ENCODE assay signal across 15 mouse cellular contexts in genomic region chr2:77777047-77777686, GRCm38 (mm10). TPM values are rescaled to one million over a fixed set of nuclear protein-coding genes. Genes with fewer than 3 reads are reported as not detected.
DNase-seq lines count a peak whose midpoint lies in the region; ATAC-seq and TF ChIP-seq lines count a peak whose summit lies in the region.
"Had no signal": no experiment of that assay in that cellular context is flagged by ENCODE, and none has a peak within 500 bp of the region (broad histone marks: within the 10 kb centered on the region; RNA-seq: fewer than 3 reads in every experiment).

No protein-coding gene starts in this region.

- no peaks in the 10 kb centered on the region for H3K79me2 ChIP-seq in heart, adult 2 months (replicated peaks; ENCODE audit: control insufficient read depth, insufficient read depth, low read length)

- DNase-seq in heart, adult 11 months = peak; percentile 28
- DNase-seq in heart, adult 2 months = no peak
- peak; percentile 31 for DNase-seq in brain, embryonic 14.5 days (ENCODE audit: low read depth)
- DNase-seq in midbrain, embryonic 14.5 days = peak; percentile 37
- no peak for DNase-seq in right cerebral cortex, postnatal 14 days
- DNase-seq in layer of hippocampus, postnatal 25 days (ENCODE audit: extremely low spot score in 1 of 2, low spot score in 1 of 2) = no peak
- DNase-seq in cerebellum, adult 8-10 months = no peak
- DNase-seq: cerebellum, adult 11-12 months; left cerebral cortex, postnatal 4 days had no signal

- H3K4me2 ChIP-seq in forebrain, embryonic 16.5 days (ENCODE audit: low read length) = peak overlapping the region; percentile 9; the same call in 1 of the 2 replicates
- no peak overlapping the region for H3K4me2 ChIP-seq in midbrain, embryonic 14.5 days (ENCODE audit: low read length)
- H3K4me2 ChIP-seq: hindbrain, embryonic 13.5 days; liver, embryonic 11.5 days; lung, embryonic 15.5 days had no signal

- no peak overlapping the region for H3K4me3 ChIP-seq in heart, adult 2 months
- H3K4me3 ChIP-seq in forebrain, embryonic 16.5 days (replicated peaks; ENCODE audit: low read length) = no peak overlapping the region
- no peak overlapping the region for H3K4me3 ChIP-seq in midbrain, embryonic 14.5 days (replicated peaks; ENCODE audit: low read depth, low read length)
- H3K4me3 ChIP-seq: hindbrain, embryonic 13.5 days; lung, embryonic 15.5 days had no signal

- no peak overlapping the region for H3K27ac ChIP-seq in heart, adult 2 months
- no peak overlapping the region for H3K27ac ChIP-seq in forebrain, embryonic 16.5 days (ENCODE audit: low read length)
- no peak overlapping the region for H3K27ac ChIP-seq in midbrain, embryonic 14.5 days (replicated peaks; ENCODE audit: low read depth, low read length)
- H3K27ac ChIP-seq: hindbrain, embryonic 13.5 days; lung, embryonic 15.5 days had no signal

- no peak for ATAC-seq in forebrain, embryonic 16.5 days
- ATAC-seq in midbrain, embryonic 14.5 days (ENCODE audit: low FRiP score, low TSS enrichment) = no peak
- ATAC-seq: intestine, embryonic 16.5 days had no signal

- WGBS in heart, adult 2 months = 71% methylated on average over 10 of the region's 10 CpGs
- WGBS in forebrain, embryonic 16.5 days = 14% methylated on average over 10 of the region's 10 CpGs
- WGBS in midbrain, embryonic 14.5 days = 11% methylated on average over 10 of the region's 10 CpGs

- no peaks in the 10 kb centered on the region for H3K9me3 ChIP-seq in forebrain, embryonic 16.5 days (ENCODE audit: control insufficient read depth, low read length)
- H3K9me3 ChIP-seq in midbrain, embryonic 14.5 days (ENCODE audit: control insufficient read depth, low read length) = no peaks in the 10 kb centered on the region
- H3K9me3 ChIP-seq: hindbrain, embryonic 13.5 days; lung, embryonic 15.5 days had no signal

- TF ChIP-seq POLR2A in heart, adult 2 months (IDR thresholded peaks at IDR 0.05; ENCODE audit: insufficient read depth, low read depth, low read length) = no peak
- TF ChIP-seq POLR2A in brain, embryonic 14.5 days (IDR thresholded peaks at IDR 0.05; ENCODE audit: borderline replicate concordance, extremely low read depth, insufficient read depth, insufficient read length, poor library complexity, severe bottlenecking) = no peak

- H3K36me3 ChIP-seq in heart, adult 2 months (ENCODE audit: control insufficient read depth, insufficient read depth, low read length) = no peaks in the 10 kb centered on the region
- no peaks in the 10 kb centered on the region for H3K36me3 ChIP-seq in forebrain, embryonic 16.5 days (ENCODE audit: control insufficient read depth, insufficient read depth)
- no peaks in the 10 kb centered on the region for H3K36me3 ChIP-seq in midbrain, embryonic 14.5 days (ENCODE audit: control insufficient read depth, insufficient read depth, low read length)
- H3K36me3 ChIP-seq: hindbrain, embryonic 13.5 days; lung, embryonic 15.5 days had no signal

- H3K9ac ChIP-seq in heart, adult 2 months (ENCODE audit: low read depth, low read length) = no peak overlapping the region
- H3K9ac ChIP-seq in forebrain, embryonic 16.5 days (replicated peaks; ENCODE audit: low read depth, low read length) = no peak overlapping the region
- no peak overlapping the region for H3K9ac ChIP-seq in midbrain, embryonic 14.5 days (replicated peaks; ENCODE audit: low read length)
- H3K9ac ChIP-seq: hindbrain, embryonic 13.5 days; lung, embryonic 15.5 days had no signal

- 0 out of 2 replicates have a peak, but pooled peaks cover 1% of the 10 kb centered on the region for H3K4me1 ChIP-seq in heart, adult 2 months (ENCODE audit: control insufficient read depth, insufficient read depth, low read length)
- peaks cover 5% of the 10 kb centered on the region; the same call in 1 of the 2 replicates for H3K4me1 ChIP-seq in forebrain, embryonic 16.5 days (replicated peaks; ENCODE audit: control insufficient read depth, insufficient read depth, low read length)
- 0 out of 2 replicates have a peak, but pooled peaks cover 8% of the 10 kb centered on the region for H3K4me1 ChIP-seq in midbrain, embryonic 14.5 days (ENCODE audit: control insufficient read depth, insufficient read depth, low read length)
- H3K4me1 ChIP-seq: lung, embryonic 15.5 days had no signal

- intact Hi-C loops in heart, adult 2 months (cut with DNase I) = no loop called here

- no peak for TF ChIP-seq EP300 in heart, adult 2 months (IDR thresholded peaks at IDR 0.05; ENCODE audit: insufficient read depth, low read depth, low read length)

- no peaks in the 10 kb centered on the region for H3K27me3 ChIP-seq in heart, adult 2 months (ENCODE audit: control insufficient read depth, insufficient read depth, low read length)
- no peaks in the 10 kb centered on the region for H3K27me3 ChIP-seq in forebrain, embryonic 16.5 days (replicated peaks; ENCODE audit: control insufficient read depth, insufficient read depth, low read length)
- H3K27me3 ChIP-seq in midbrain, embryonic 14.5 days (ENCODE audit: control insufficient read depth, insufficient read depth, low read length) = no peaks in the 10 kb centered on the region
- H3K27me3 ChIP-seq: hindbrain, embryonic 13.5 days; lung, embryonic 15.5 days had no signal

- TF ChIP-seq CTCF in heart, adult 2 months (IDR thresholded peaks at IDR 0.05) = no peak
- no peak for TF ChIP-seq CTCF in brain, embryonic 14.5 days (IDR thresholded peaks at IDR 0.05; ENCODE audit: borderline replicate concordance, extremely low read depth, insufficient read depth, insufficient read length)

RNA-seq across cellular contexts. Expression of gene Zfp385b, which starts 42.3 kb away (rescaled TPM):
- total RNA-seq in heart, adult 2 months (2021) = 1 to 10 TPM; 7.3 to 7.9 TPM
- polyA plus RNA-seq in heart, adult 2 months (2012; rRNA removed) = 8.2 and 10.0 TPM in 2 replicates
- polyA plus RNA-seq in brain, embryonic 14.5 days (2012; rRNA removed) = 9.6 and 13.8 TPM in 2 replicates
- polyA plus RNA-seq in forebrain, embryonic 16.5 days (2015; fragmentation: Nextera tagmentation; extraction: Ambion mirVana) = 9.1 and 9.2 TPM in 2 replicates
- 9.6 and 10.9 TPM in 2 replicates for polyA plus RNA-seq in midbrain, embryonic 14.5 days (2014; fragmentation: Nextera tagmentation; extraction: Ambion mirVana)
- total RNA-seq in layer of hippocampus, postnatal 25 days (2021) = 10 to 100 TPM; 47.4 to 49.1 TPM
- total RNA-seq: common myeloid progenitor, adult 5-6 weeks had no signal

Comparison
In these comparisons a context has a peak if more than half of its experiments do, and no peak if none do; other contexts are left out.
1. DNase-seq: peak in heart, adult 11 months (single experiment), brain, embryonic 14.5 days (single experiment) and midbrain, embryonic 14.5 days (single experiment); none in heart, adult 2 months (0 of 2), right cerebral cortex, postnatal 14 days (single experiment), layer of hippocampus, postnatal 25 days (0 of 2) and cerebellum, adult 8-10 months (single experiment).